Mouse (Mus musculus) embryonic fibroblast, embryonic 13.5 days (primary cell): ENCODE measurements around the gene Chn2. TPM values are rescaled to one million over a fixed set of nuclear protein-coding genes. Genes with fewer than 3 reads are reported as not detected.

ENCODE experiments used
- H3K27ac ChIP-seq: 2 replicates; pipeline ENCODE4 v1.5.1; 2012; ENCODE audit warnings: low read length, control low read depth, inconsistent platforms; ENCODE audit not compliant: insufficient read depth
- H3K4me1 ChIP-seq: 2 replicates; pipeline ENCODE4 v1.6.1; 2011; ENCODE audit warnings: low read length; ENCODE audit not compliant: control insufficient read depth, insufficient read depth
- H3K4me3 ChIP-seq: 2 replicates; pipeline ENCODE4 v1.5.1; 2011; ENCODE audit warnings: mild to moderate bottlenecking, control low read depth, low read length; ENCODE audit not compliant: insufficient read depth
- CTCF ChIP-seq: IDR thresholded peaks from 2 replicates; pipeline ENCODE4 v1.5.1; 2011; ENCODE audit warnings: mild to moderate bottlenecking, control low read depth, low read length, moderate library complexity, borderline replicate concordance; ENCODE audit not compliant: insufficient read depth
- POLR2A ChIP-seq: IDR thresholded peaks from 2 replicates; pipeline ENCODE4 v1.6.1; 2011; ENCODE audit warnings: low read depth, mild to moderate bottlenecking, control low read depth, low read length, moderate library complexity
- polyA plus RNA-seq: library from polyadenylated mRNA; stranded (reverse); fragments of >200 nt; gene quantifications from 2 replicates; pipeline ENCODE4 v1.2.4, GENCODE M21; 2011; ENCODE audit warnings: low read depth; ENCODE audit not compliant: missing spikeins, insufficient read length

The Chn2 gene
- polyA plus RNA-seq = 1.1 and 3.2 TPM in 2 replicates

GRCm38 (mm10) chr6:54039357-54039804 is at the start of gene Chn2:
Gene Chn2, plus strand, starts transcription at chr6:54039554.
- Histone ChIP-seq H3K4me3 (peak within 1 kb of the TSS; percentile 46), H3K4me1 (no peaks in the 10 kb centered on the region), H3K27ac (no peak within 1 kb of the TSS)
- TF ChIP-seq POLR2A (no peak), CTCF (no peak)

GRCm38 (mm10) chr6:53992386-53992785 is 47.0 kb upstream of the Chn2 start:
- H3K4me3 ChIP-seq = no peak overlapping the region
- H3K27ac ChIP-seq = no peak overlapping the region
- no peaks in the 10 kb centered on the region for H3K4me1 ChIP-seq
- no peak for TF ChIP-seq CTCF
- TF ChIP-seq POLR2A = no peak

GRCm38 (mm10) chr6:53995519-53995918 is 43.8 kb upstream of the Chn2 start:
- Histone ChIP-seq H3K4me1 (no peaks in the 10 kb centered on the region), H3K4me3 (no peak overlapping the region), H3K27ac (no peak overlapping the region)
- no peak for TF ChIP-seq CTCF
- no peak for TF ChIP-seq POLR2A

GRCm38 (mm10) chr6:53996226-53996955 is 43.0 kb upstream of the Chn2 start:
- Histone ChIP-seq H3K27ac (no peak overlapping the region), H3K4me3 (no peak overlapping the region), H3K4me1 (no peaks in the 10 kb centered on the region)
- TF ChIP-seq POLR2A = no peak
- TF ChIP-seq CTCF = no peak

GRCm38 (mm10) chr6:54005302-54005701 is 34.1 kb upstream of the Chn2 start:
- H3K27ac ChIP-seq = no peak overlapping the region
- TF ChIP-seq CTCF (no peak), POLR2A (no peak)
- H3K4me3 ChIP-seq = no peak overlapping the region
- no peaks in the 10 kb centered on the region for H3K4me1 ChIP-seq

- no peak overlapping the region for H3K27ac ChIP-seq
- TF ChIP-seq CTCF = no peak
- TF ChIP-seq POLR2A = no peak
- H3K4me3 ChIP-seq = no peak overlapping the region
- H3K4me1 ChIP-seq = no peaks in the 10 kb centered on the region
Observed at GRCm38 (mm10) chr6:54008448-54009120, 30.8 kb upstream of the Chn2 start.

GRCm38 (mm10) chr6:54009293-54009692 is 30.1 kb upstream of the Chn2 start:
- H3K4me1 ChIP-seq = no peaks in the 10 kb centered on the region
- TF ChIP-seq POLR2A (no peak), CTCF (no peak)
- no peak overlapping the region for H3K27ac ChIP-seq
- H3K4me3 ChIP-seq = no peak overlapping the region

- Histone ChIP-seq H3K4me1 (no peaks in the 10 kb centered on the region), H3K27ac (no peak overlapping the region), H3K4me3 (no peak overlapping the region)
- no peak for TF ChIP-seq CTCF
- no peak for TF ChIP-seq POLR2A
Observed at GRCm38 (mm10) chr6:54010362-54010761, 29.0 kb upstream of the Chn2 start.

- Histone ChIP-seq H3K27ac (no peak overlapping the region), H3K4me1 (no peaks in the 10 kb centered on the region), H3K4me3 (no peak overlapping the region)
- TF ChIP-seq POLR2A (no peak), CTCF (no peak)
Observed at GRCm38 (mm10) chr6:54012163-54012562, 27.2 kb upstream of the Chn2 start.

GRCm38 (mm10) chr6:54018038-54018437 is 21.3 kb upstream of the Chn2 start:
- no peaks in the 10 kb centered on the region for H3K4me1 ChIP-seq
- H3K27ac ChIP-seq = no peak overlapping the region
- H3K4me3 ChIP-seq = no peak overlapping the region
- no peak for TF ChIP-seq CTCF
- no peak for TF ChIP-seq POLR2A
